Mouse (Mus musculus): Measurements from ENCODE around the gene Rabepk.
A peak's percentile ranks its signal among the peaks of the same experiment; 100 is the strongest.
"Not testable (repeated sequence)": the region's sequence is repeated elsewhere in the genome, so short reads cannot be mapped to it uniquely, and the experiment has no call there.

The Rabepk gene

GRCm38 (mm10) chr2:34804172-34804571 is 4.5 kb upstream of the Rabepk start:
- DNase-seq = no peak

DNA sequence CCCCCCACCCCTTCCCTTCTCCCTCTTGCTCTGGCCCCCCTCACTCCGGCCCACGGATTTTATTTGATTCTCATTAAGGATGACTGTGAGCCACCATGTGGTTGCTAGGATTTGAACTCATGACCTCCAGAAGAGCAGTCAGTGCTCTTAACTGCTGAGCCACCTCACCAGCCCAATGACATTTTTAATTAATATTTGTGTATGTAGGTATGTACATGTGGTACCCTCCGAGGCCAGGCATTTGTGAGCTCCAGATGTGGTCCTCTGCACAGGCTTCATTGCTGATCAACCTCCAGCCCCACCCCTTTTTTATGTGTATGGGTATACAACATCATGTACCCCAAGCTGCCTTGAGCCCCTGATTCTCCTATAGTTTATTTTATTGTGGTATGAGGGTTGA is 4.0 kb upstream of the Rabepk start:
- DNase-seq = no peak

GRCm38 (mm10) chr2:34802565-34803245 is 3.0 kb upstream of the Rabepk start:
- DNase-seq = peak; percentile 32 to 39

GRCm38 (mm10) chr2:34801516-34802482 is 2.1 kb upstream of the Rabepk start:
- peak; percentile 98 to 99 for DNase-seq

DNA sequence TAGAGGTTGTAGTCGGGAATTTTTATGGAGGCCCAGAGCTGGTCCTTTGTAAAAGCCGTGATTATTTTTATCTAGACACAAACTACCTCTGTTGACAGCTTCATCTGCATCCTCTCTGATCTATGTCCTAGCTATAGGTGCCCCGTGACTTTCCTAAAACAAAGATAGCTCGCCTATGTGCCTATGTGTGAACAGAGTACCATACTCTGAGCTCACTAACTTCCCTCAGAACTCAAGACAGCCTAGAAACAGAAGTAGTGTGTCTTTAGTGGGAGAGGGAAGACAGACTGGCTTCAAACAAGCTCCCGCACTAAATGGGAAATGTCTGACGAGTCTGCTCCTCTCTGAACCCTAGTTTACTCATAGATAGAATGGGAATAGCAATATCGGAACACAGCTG is 659 bp upstream of the Rabepk start:
- DNase-seq = no peak

DNA sequence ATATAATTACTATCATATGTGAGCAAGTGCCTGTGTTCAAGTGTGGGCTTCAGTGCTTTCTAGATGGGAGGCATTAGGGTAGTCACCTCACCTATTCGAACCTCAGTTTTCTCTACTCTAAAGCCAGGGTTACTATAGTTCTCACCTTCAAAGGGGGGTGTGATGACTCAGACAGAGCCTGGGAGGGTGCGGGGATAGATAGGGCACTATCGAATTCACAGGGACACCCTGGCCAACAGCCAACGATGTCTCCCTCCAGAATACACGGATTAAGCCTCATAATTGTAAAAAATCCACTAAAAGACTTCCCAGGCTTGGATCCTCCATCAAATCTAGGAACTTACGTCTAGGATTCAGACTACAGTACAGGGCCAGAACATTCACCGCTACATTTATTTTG is 4.3 kb downstream of the Rabepk start:
- DNase-seq = no peak

GRCm38 (mm10) chr2:34794511-34794910 is 5.2 kb downstream of the Rabepk start:
- DNase-seq = no peak

- DNase-seq = not testable (repeated sequence)
Observed at GRCm38 (mm10) chr2:34792543-34792942, 7.2 kb downstream of the Rabepk start.

DNA sequence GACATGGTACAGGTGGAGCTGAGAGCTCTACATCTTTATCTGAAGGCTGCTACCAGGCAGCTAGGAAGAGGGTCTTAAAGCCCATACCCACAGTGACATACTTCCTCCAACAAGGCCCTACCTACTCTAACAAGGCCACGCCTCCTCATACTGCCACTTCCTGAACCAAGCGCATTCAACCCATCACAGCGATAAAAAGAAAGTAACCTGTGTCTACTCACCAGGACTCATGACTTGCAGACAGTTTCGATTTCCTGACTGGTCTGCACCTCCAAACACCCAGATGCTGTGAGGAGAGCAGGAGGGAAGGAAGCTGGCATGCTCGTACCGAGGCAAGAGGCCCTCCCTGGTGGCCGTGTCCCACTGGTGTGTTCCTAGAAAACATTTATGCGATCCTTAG is 9.4 kb downstream of the Rabepk start:
- DNase-seq = no peak

GRCm38 (mm10) chr2:34784085-34784484 is 15.6 kb downstream of the Rabepk start:
- DNase-seq = peak; percentile 55 to 61

DNA sequence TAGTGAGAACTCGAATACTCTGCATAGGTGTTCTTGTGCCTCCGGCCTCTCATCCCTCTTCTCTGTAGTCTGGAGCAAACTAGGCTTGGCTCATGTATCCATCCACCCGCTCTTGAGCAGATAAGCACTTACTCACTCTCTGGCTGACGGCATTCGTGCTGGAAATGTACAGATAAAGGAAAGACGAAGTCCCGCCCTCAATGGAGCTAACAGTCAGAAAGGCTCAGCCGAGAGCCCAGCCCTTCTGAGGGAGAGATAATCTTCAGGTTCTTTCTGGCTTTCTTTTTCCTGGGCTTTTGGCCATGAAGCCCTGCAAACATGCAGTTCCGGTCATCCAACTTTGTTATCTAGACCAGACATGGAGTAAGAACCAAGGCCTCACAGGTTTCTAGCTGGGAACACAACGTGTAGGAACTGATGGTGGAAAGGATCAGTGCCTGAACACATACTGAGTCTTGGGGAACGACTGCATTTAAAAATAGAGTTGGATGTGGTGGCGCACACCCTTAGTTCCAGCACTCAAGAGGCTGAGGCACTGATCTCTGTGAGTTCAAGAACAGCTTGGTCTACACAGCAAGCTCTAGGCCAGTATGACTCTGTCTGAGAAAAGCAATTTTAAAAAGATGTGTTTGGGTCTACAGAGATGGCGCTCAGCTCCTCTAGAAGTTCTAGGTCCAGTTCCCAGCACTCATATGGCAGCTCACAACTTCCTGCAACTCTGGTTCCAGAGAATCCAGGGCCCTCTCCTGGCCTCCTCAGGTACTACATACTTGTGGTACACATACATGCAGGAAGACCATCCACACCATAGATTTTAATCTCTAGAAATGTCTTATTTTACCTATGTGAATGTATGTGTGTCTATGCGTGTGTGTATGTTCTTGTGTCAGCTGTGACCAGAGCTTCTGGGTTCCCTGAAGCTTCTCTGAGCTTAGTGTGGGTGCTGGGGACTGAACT is 16.4 kb downstream of the Rabepk start:
- DNase-seq = no peak

GRCm38 (mm10) chr2:34777237-34777868 is 22.4 kb downstream of the Rabepk start:
- no peak for DNase-seq

- DNase-seq = no peak
Observed at GRCm38 (mm10) chr2:34774493-34774892, 25.2 kb downstream of the Rabepk start.

GRCm38 (mm10) chr2:34773673-34774072 is 26.0 kb downstream of the Rabepk start:
- DNase-seq = no peak

DNA sequence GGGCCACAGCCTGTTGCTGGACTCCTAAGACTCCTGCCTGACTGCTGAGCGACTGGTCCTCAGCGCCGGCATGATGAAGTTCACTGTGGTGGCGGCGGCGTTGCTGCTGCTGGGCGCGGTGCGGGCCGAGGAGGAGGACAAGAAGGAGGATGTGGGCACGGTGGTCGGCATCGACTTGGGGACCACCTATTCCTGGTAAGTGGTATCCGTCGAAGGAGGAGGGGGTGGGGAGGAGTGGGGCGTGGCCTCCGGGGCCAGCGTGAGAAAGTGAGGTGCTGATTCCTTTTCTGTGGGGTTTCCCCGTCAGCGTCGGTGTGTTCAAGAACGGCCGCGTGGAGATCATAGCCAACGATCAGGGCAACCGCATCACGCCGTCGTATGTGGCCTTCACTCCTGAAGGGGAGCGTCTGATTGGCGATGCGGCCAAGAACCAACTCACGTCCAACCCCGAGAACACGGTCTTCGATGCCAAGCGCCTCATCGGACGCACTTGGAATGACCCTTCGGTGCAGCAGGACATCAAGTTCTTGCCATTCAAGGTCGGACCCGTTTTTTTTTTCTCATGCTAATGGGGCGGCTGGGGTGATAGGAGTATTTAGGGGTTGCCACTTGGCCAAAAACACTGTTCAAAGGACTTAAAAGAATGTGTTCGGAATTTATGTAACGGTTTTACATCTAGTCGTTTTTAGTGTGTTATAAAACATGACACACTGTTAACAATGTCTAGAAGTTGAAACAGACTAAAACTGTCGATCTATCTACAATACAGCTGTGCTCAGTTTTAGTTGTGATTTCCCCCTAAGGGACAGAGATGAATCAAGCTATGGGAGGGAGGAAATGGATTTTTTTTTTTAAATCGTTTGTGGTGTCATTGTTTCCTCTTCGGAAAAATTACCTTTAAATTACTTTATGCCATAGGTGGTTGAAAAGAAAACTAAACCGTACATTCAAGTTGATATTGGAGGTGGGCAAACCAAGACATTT is 27.2 kb downstream of the Rabepk start:
- DNase-seq = peak in 1 of 2 experiments; percentile 70

GRCm38 (mm10) chr2:34771368-34772226 is 28.1 kb downstream of the Rabepk start, which contains the start of gene Hspa5:
Gene Hspa5, plus strand, starts transcription at chr2:34771970.
- DNase-seq = peak; percentile 97 to 99

DNA sequence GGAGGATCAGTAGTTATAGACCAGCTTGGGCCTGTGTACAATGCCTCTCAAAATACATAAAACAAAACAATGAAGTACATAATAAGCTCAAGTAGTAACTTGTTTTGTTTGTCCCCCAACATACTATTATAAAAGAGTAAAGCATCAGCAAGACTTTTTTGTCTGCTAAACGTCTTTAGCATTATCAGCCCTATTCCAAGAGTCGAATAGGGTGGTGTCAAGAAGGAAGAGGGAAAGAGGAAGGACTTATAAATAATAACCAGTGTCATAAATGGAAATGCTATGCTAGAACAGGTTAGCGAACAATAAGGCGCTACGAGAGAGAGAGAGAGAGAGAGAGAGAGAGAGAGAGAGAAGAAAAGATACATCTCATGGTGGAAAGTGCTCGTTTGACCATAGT is 28.8 kb downstream of the Rabepk start:
- no peak for DNase-seq

DNA sequence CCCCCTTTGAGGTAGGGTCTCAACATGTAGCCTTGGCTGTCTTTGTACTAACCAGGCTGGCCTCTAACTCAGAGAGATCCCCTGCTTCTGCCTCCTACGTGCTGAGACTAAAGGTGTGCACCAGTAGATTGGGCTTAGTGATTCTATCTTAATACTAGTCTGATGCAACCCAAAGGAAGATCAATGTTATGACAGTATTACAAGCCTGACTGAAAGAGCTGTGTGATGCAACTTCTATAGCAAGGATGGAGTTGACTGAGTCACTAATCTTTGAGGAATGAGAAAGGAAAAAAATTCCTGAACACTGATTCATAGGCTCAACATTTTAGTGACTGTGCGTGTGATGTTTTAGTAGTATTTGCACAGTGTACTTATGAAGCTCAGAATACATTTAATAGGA is 29.7 kb downstream of the Rabepk start:
- no peak for DNase-seq

- no peak for DNase-seq
Observed at GRCm38 (mm10) chr2:34764801-34765200, 34.9 kb downstream of the Rabepk start.

DNA sequence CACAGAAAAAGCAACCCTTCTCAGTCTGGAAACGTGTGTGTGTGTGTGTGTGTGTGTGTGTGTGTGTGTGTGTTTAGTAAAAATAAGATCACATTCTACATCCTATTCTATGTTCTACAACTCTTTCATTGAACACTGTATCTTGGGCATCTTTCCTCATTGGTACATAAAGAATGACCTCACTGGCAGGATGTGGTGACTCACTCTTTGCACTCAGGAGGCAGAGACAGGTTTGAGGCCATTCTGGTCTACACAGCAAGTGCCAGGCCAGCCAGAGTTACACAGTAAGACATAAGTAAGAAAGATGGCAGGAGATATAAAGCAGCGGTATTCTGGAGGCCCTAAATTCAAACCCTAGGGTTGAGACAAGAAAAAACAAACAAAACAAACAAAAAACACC is 36.8 kb downstream of the Rabepk start:
- DNase-seq = no peak

Data from cerebellum, postnatal 10 days (tissue).